Mouse (Mus musculus): ENCODE measurements around the gene Efcc1.

GRCm38 (mm10) chr6:87777842-87778241, 47.2 kb downstream of the Efcc1 start, which contains the start of gene Gp9:
- no peak for TF ChIP-seq POLR2A (IDR thresholded peaks at IDR 0.05; ENCODE audit: low read depth, low read length)
- no peak for TF ChIP-seq EP300 (IDR thresholded peaks at IDR 0.05; ENCODE audit: low read length)
- no peak for TF ChIP-seq UBTF (IDR thresholded peaks at IDR 0.05; ENCODE audit: low read depth, low read length)
- no peak for TF ChIP-seq USF1 (IDR thresholded peaks at IDR 0.05; ENCODE audit: low read depth, low read length)

Data from CH12.LX (cell line).